Mouse (Mus musculus): ENCODE measurements around the gene Gprin1. TPM values are rescaled to one million over a fixed set of nuclear protein-coding genes. Genes with fewer than 3 reads are reported as not detected.
A peak's percentile ranks its signal among the peaks of the same experiment; 100 is the strongest.

Gprin1 gene
- polyA plus RNA-seq, 1 experiment: 0.18 TPM

DNA sequence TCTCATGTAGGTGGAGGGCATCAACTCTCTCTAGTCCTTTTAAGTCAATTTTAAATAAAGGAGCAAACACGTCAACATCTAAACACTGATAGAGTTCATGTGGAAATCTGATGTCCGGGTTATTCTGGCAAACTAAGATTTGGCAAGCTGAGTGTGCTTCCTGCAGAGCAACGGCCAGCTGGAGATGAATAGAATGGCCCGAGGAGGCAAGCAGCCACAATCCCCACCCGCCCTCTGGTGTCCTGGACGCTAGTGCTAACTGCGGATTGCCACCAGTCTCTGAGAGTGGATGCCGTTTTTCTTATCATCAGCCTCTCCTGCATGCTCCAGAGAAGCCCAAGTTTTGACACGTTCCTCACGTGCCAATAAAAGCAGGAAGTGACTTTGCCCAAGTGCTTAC is 2.8 kb downstream of the Gprin1 start:
- Histone ChIP-seq H3K36me3 (ENCODE audit: control insufficient read depth, insufficient read depth, low read length) (no peaks in the 10 kb centered on the region), H3K27me3 (ENCODE audit: control insufficient read depth, insufficient read depth, low read length) (peaks cover 23% of the 10 kb centered on the region), H3K4me1 (ENCODE audit: control insufficient read depth, insufficient read depth, insufficient read length, low read length) (peaks cover 4% of the 10 kb centered on the region; the same call in 1 of the 2 replicates), H3K4me3 (ENCODE audit: low read depth, low read length) (no peak overlapping the region), H3K27ac (ENCODE audit: insufficient read depth, low read depth, low read length) (no peak overlapping the region)
- 13% methylated on average over 10 of the region's 10 CpGs for WGBS
- TF ChIP-seq POLR2A (IDR thresholded peaks at IDR 0.05; ENCODE audit: low read depth, low read length) (no peak), CTCF (IDR thresholded peaks at IDR 0.05; ENCODE audit: extremely low read depth, insufficient read length, insufficient replicate concordance, low read depth, low read length) (no peak)

DNA sequence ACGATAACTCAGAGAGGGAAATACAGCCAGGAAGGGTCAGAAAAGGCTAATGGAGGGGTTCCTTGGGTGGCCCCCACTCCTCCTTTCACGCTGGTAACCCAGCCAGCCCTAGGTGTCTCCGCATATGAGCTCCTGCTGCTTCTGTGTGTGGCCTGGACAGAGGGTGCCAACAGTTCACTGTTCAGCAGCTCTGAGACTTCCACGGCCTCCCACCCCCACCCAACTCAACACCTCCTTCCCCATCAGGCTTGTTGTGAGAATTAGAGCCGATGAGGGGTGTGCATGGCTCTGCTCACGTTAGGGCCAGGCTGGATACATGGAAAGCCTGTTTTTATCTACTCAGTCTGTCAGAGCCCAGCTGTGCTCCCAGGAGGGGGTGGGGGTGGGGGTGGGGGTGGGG is 3.6 kb downstream of the Gprin1 start:
- Histone ChIP-seq H3K36me3 (ENCODE audit: control insufficient read depth, insufficient read depth, low read length) (no peaks in the 10 kb centered on the region), H3K27ac (ENCODE audit: insufficient read depth, low read depth, low read length) (no peak overlapping the region), H3K4me3 (ENCODE audit: low read depth, low read length) (no peak overlapping the region), H3K27me3 (ENCODE audit: control insufficient read depth, insufficient read depth, low read length) (peaks cover 23% of the 10 kb centered on the region), H3K4me1 (ENCODE audit: control insufficient read depth, insufficient read depth, insufficient read length, low read length) (peaks cover 4% of the 10 kb centered on the region; the same call in 1 of the 2 replicates)
- TF ChIP-seq POLR2A (IDR thresholded peaks at IDR 0.05; ENCODE audit: low read depth, low read length): no peak
- TF ChIP-seq CTCF (IDR thresholded peaks at IDR 0.05; ENCODE audit: extremely low read depth, insufficient read length, insufficient replicate concordance, low read depth, low read length): no peak
- WGBS: 29% methylated on average over 6 of the region's 6 CpGs

DNA sequence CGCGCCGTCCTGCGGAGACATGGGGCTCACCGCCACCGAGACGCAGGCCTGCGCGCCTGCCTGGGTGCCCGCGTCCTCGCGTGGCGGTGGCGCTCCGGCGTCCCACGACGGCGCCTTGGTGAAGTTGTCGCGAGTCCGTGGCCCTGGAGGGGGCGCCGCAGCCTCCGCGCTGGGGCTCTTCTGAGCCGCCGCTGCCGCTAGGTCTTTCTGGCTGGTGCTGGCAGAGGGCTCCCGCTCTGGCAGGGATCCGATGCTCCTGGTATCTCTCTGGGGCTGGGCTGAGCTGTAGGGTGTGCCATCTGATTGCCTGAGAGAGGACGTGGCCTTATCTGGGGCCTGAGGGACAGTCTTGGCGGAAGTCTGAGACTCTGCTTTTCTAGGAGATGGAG is 11.5 kb downstream of the Gprin1 start:
- H3K36me3 ChIP-seq (ENCODE audit: control insufficient read depth, insufficient read depth, low read length): peaks cover 38% of the 10 kb centered on the region
- H3K27me3 ChIP-seq (ENCODE audit: control insufficient read depth, insufficient read depth, low read length): 0 out of 2 replicates have a peak, but pooled peaks cover 15% of the 10 kb centered on the region
- H3K4me3 ChIP-seq (ENCODE audit: low read depth, low read length): peak overlapping the region; percentile 49
- no peak overlapping the region for H3K27ac ChIP-seq (ENCODE audit: insufficient read depth, low read depth, low read length)
- H3K4me1 ChIP-seq (ENCODE audit: control insufficient read depth, insufficient read depth, insufficient read length, low read length): peaks cover 7% of the 10 kb centered on the region; the same call in 1 of the 2 replicates
- no peak for TF ChIP-seq POLR2A (IDR thresholded peaks at IDR 0.05; ENCODE audit: low read depth, low read length)
- no peak for TF ChIP-seq CTCF (IDR thresholded peaks at IDR 0.05; ENCODE audit: extremely low read depth, insufficient read length, insufficient replicate concordance, low read depth, low read length)
- WGBS: 6% methylated on average over 34 of the region's 34 CpGs

DNA sequence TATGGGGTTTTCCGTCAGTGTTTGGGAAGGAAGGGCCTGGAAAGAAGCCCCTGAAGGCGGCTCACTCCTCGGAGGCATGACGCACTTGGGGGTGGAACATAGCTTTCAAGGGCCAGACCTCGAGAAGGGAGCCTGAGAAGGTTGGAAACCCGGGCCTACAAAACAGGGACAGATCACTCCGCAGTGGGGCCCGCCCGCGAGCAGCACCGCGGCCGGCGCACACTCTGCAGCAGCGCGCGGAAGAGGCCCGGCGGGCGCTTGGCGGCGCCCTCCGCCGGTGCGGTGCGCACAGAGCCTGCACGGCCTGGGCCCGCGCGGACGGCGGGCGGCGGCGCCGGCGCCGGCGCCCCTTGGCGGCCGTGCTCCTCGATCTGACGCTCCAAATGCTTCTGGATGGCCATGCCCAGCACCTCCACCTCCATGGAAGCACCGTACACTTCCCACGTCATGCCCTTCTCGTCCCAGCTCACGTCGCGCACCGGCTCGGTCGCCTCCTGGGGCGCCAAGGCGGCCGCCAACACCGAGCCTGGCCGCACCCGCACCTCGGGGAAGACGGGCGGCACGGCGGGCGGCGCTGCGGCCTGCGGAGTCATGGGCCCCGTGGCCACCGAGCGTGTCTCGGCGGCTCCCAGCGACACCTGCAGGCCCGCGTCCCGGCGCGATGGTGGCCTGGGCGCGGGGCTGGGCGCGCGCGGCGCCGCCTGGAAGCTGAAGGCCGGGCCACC is 12.0 kb downstream of the Gprin1 start:
- 2% methylated on average over 87 of the region's 87 CpGs for WGBS
- Histone ChIP-seq H3K27me3 (ENCODE audit: control insufficient read depth, insufficient read depth, low read length) (0 out of 2 replicates have a peak, but pooled peaks cover 15% of the 10 kb centered on the region), H3K4me1 (ENCODE audit: control insufficient read depth, insufficient read depth, insufficient read length, low read length) (peaks cover 7% of the 10 kb centered on the region; the same call in 1 of the 2 replicates), H3K27ac (ENCODE audit: insufficient read depth, low read depth, low read length) (no peak overlapping the region), H3K36me3 (ENCODE audit: control insufficient read depth, insufficient read depth, low read length) (peaks cover 41% of the 10 kb centered on the region), H3K4me3 (ENCODE audit: low read depth, low read length) (peak overlapping the region; percentile 49)
- TF ChIP-seq POLR2A (IDR thresholded peaks at IDR 0.05; ENCODE audit: low read depth, low read length) (no peak), CTCF (IDR thresholded peaks at IDR 0.05; ENCODE audit: extremely low read depth, insufficient read length, insufficient replicate concordance, low read depth, low read length) (no peak)

DNA sequence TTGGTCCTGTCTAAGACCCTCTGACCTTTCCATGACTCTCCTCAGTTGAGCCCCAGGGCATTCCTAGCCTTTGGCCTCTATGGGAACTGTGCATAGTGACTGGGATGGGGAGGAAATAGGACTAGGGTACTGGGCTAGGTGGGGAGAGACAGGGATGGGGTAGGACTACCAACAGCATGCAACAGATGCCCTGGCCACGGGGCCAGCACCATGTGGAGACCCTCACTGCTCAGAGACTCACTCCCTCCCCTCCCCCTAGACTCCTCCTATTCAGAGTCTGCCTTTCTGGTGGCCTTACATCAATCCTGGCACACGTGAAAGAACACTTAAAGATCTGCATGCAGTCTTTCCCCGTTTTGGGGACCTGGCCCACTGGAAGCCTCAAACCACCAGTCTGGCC is 12.7 kb downstream of the Gprin1 start:
- Histone ChIP-seq H3K36me3 (ENCODE audit: control insufficient read depth, insufficient read depth, low read length) (peaks cover 44% of the 10 kb centered on the region), H3K27me3 (ENCODE audit: control insufficient read depth, insufficient read depth, low read length) (0 out of 2 replicates have a peak, but pooled peaks cover 15% of the 10 kb centered on the region), H3K4me3 (ENCODE audit: low read depth, low read length) (no peak overlapping the region), H3K4me1 (ENCODE audit: control insufficient read depth, insufficient read depth, insufficient read length, low read length) (peaks cover 7% of the 10 kb centered on the region; the same call in 1 of the 2 replicates), H3K27ac (ENCODE audit: insufficient read depth, low read depth, low read length) (no peak overlapping the region)
- 41% methylated on average over 3 of the region's 3 CpGs for WGBS
- no peak for TF ChIP-seq POLR2A (IDR thresholded peaks at IDR 0.05; ENCODE audit: low read depth, low read length)
- TF ChIP-seq CTCF (IDR thresholded peaks at IDR 0.05; ENCODE audit: extremely low read depth, insufficient read length, insufficient replicate concordance, low read depth, low read length): no peak

DNA sequence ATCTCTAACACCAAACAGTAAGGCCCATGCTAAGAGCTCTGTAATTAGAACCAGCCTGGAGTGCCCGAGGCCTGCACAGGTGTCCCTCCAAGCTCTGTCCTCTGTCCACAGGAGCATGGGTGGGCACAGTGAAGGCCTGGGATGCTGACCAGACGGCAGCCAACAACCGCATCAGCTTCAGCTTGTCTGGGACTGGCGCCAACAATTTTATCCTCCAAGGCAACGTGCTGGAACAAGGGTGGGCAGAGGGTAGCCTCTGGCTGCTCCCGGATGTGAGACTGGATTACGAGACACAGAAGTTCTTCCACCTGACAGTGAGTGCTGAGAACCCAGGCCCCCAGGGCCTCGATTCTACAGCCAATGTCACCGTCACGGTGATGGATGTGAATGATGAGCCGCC is 23.5 kb downstream of the Gprin1 start:
- TF ChIP-seq CTCF (IDR thresholded peaks at IDR 0.05; ENCODE audit: extremely low read depth, insufficient read length, insufficient replicate concordance, low read depth, low read length) (no peak), POLR2A (IDR thresholded peaks at IDR 0.05; ENCODE audit: low read depth, low read length) (no peak)
- 76% methylated on average over 11 of the region's 11 CpGs for WGBS
- H3K27ac ChIP-seq (ENCODE audit: insufficient read depth, low read depth, low read length): no peak overlapping the region
- no peaks in the 10 kb centered on the region for H3K27me3 ChIP-seq (ENCODE audit: control insufficient read depth, insufficient read depth, low read length)
- H3K4me3 ChIP-seq (ENCODE audit: low read depth, low read length): no peak overlapping the region
- H3K36me3 ChIP-seq (ENCODE audit: control insufficient read depth, insufficient read depth, low read length): peaks cover 68% of the 10 kb centered on the region
- no peaks in the 10 kb centered on the region for H3K4me1 ChIP-seq (ENCODE audit: control insufficient read depth, insufficient read depth, insufficient read length, low read length)

DNA sequence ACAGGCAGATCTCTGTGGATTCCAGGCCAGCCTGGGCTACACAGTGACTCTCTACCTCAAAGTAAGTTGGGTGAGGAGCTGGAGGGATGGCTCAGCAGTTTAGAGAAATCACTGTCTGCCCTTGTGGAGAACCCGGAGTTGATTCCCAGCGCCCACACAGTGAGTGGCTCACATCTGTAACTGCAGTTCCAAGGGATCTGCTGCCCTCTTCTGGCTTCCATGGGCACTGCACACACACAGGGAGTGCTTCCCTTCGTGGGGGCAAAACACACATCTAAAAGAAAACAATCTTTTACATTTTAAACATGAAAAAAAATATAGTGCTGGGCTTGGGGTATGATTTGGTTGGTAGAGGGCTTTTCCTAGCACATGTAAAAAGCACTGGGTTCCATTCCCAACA is 26.5 kb downstream of the Gprin1 start:
- Histone ChIP-seq H3K4me1 (ENCODE audit: control insufficient read depth, insufficient read depth, insufficient read length, low read length) (no peaks in the 10 kb centered on the region), H3K36me3 (ENCODE audit: control insufficient read depth, insufficient read depth, low read length) (peaks cover 80% of the 10 kb centered on the region), H3K27ac (ENCODE audit: insufficient read depth, low read depth, low read length) (no peak overlapping the region), H3K4me3 (ENCODE audit: low read depth, low read length) (no peak overlapping the region), H3K27me3 (ENCODE audit: control insufficient read depth, insufficient read depth, low read length) (no peaks in the 10 kb centered on the region)
- 95% methylated on average over 3 of the region's 3 CpGs for WGBS
- TF ChIP-seq CTCF (IDR thresholded peaks at IDR 0.05; ENCODE audit: extremely low read depth, insufficient read length, insufficient replicate concordance, low read depth, low read length) (peak; percentile 44; the same call in 1 of the 2 replicates), POLR2A (IDR thresholded peaks at IDR 0.05; ENCODE audit: low read depth, low read length) (no peak)
